Mouse (Mus musculus) ES-E14 (cell line): ENCODE data around the gene Sult6b2. TPM values are rescaled to one million over a fixed set of nuclear protein-coding genes. Genes with fewer than 3 reads are reported as not detected.
A peak's percentile ranks its signal among the peaks of the same experiment; 100 is the strongest.

Source experiments
- DNase-seq: peaks from one replicate; pipeline ENCODE4 v3.0.0-alpha.2; 2013; ENCODE audit warnings: low read depth, low spot score
- H3K27ac ChIP-seq: 2 replicates; pipeline ENCODE4 v1.5.1; 2012; ENCODE audit warnings: low read depth, mild to moderate bottlenecking, low read length, moderate library complexity, mixed read lengths; ENCODE audit not compliant: poor library complexity, insufficient read depth, severe bottlenecking
- H3K36me3 ChIP-seq: 2 replicates; pipeline ENCODE4 v1.6.1; 2012; ENCODE audit warnings: mild to moderate bottlenecking, low read length, moderate library complexity, mixed read lengths; ENCODE audit not compliant: control insufficient read depth, poor library complexity, insufficient read depth, severe bottlenecking
- H3K4me1 ChIP-seq, 2 experiments: fragments of 150-350 bp in 1 of 2; sonication (generic) in 1 of 2; 2 replicates each; pipeline ENCODE4 v1.6.1; 2012; ENCODE audit warnings: low read length in 2 of 2, mild to moderate bottlenecking in 1 of 2, mixed read lengths in 1 of 2; ENCODE audit not compliant: control insufficient read depth in 2 of 2, insufficient read depth in 2 of 2, poor library complexity in 1 of 2
- H3K4me3 ChIP-seq, 2 experiments: fragments of 150-350 bp in 1 of 2; sonication (generic) in 1 of 2; 2 replicates each; pipeline ENCODE4 v1.5.1; 2012; ENCODE audit warnings: low read length in 2 of 2, low read depth in 1 of 2, mild to moderate bottlenecking in 1 of 2, mixed read lengths in 1 of 2; ENCODE audit not compliant: insufficient read depth in 1 of 2, poor library complexity in 1 of 2, severe bottlenecking in 1 of 2
- H3K9ac ChIP-seq: 2 replicates; pipeline ENCODE4 v1.6.1; 2012; ENCODE audit warnings: low read depth, mild to moderate bottlenecking, low read length, mixed read lengths; ENCODE audit not compliant: poor library complexity, insufficient read depth, severe bottlenecking
- H3K9me3 ChIP-seq: fragments of 150-350 bp; sonication (generic); 2 replicates; pipeline ENCODE4 v1.6.1; 2012; ENCODE audit warnings: low read depth, mild to moderate bottlenecking, low read length; ENCODE audit not compliant: control insufficient read depth, insufficient read depth
- CHD2 ChIP-seq: IDR thresholded peaks from 2 replicates; pipeline ENCODE4 v1.6.1; 2014; ENCODE audit warnings: mild to moderate bottlenecking, low read depth, low read length, inconsistent platforms
- HCFC1 ChIP-seq: IDR thresholded peaks from 2 replicates; pipeline ENCODE4 v1.6.1; 2012; ENCODE audit warnings: low read length, inconsistent platforms, borderline replicate concordance; ENCODE audit not compliant: insufficient read depth
- MAFK ChIP-seq: IDR thresholded peaks from 2 replicates; pipeline ENCODE4 v1.6.1; 2014; ENCODE audit warnings: mild to moderate bottlenecking, low read depth, low read length, inconsistent platforms; ENCODE audit not compliant: insufficient read depth
- ZC3H11A ChIP-seq: IDR thresholded peaks from 2 replicates; pipeline ENCODE4 v1.6.1; 2012; ENCODE audit warnings: low read depth, mild to moderate bottlenecking, inconsistent platforms, low read length, borderline replicate concordance
- ZNF384 ChIP-seq: IDR thresholded peaks from 2 replicates; pipeline ENCODE4 v1.6.1; 2012; ENCODE audit warnings: low read depth, low read length, inconsistent platforms
- in situ Hi-C, 2 experiments: fragments of 600-800 bp; cut with MboI; formaldehyde crosslinking; loops; one replicate each; pipeline ENCODE4 v1.15.1; 2025; ENCODE audit warnings: low sequenced_read_pairs in 2 of 2, inconsistent platforms in 1 of 2; ENCODE audit not compliant: unreplicated experiment in 2 of 2
- total RNA-seq: library from RNA; depleted of rRNA; stranded (reverse); fragments of 300-350 nt; gene quantifications from 2 replicates; pipeline ENCODE4 v1.2.3, GENCODE M21; 2012

Sult6b2 gene
- total RNA-seq, 1 experiment = 0.31 TPM

- TF ChIP-seq ZC3H11A (no peak), CHD2 (no peak), ZNF384 (no peak), MAFK (no peak), HCFC1 (no peak)
- H3K36me3 ChIP-seq = no peaks in the 10 kb centered on the region
- peak; percentile 85 for DNase-seq
- peaks cover 0 to 6% of the 10 kb centered on the region in 2 experiments; a peak in 1 of 4 replicates for H3K4me1 ChIP-seq
- H3K27ac ChIP-seq = no peak overlapping the region
- H3K4me3 ChIP-seq = peak overlapping the region; percentile 46 to 67; a peak in 3 of 4 replicates
- in situ Hi-C loops = no loop called here
- no peak overlapping the region for H3K9ac ChIP-seq
- H3K9me3 ChIP-seq = no peaks in the 10 kb centered on the region
Observed at GRCm38 (mm10) chr6:142788042-142788987, 16.0 kb downstream of the Sult6b2 start.

GRCm38 (mm10) chr6:142786106-142786505 lies 18.2 kb downstream of the Sult6b2 start:
- H3K4me3 ChIP-seq = no peak overlapping the region
- TF ChIP-seq MAFK = no peak
- no peak for TF ChIP-seq CHD2
- TF ChIP-seq ZNF384 = no peak
- no peak for TF ChIP-seq ZC3H11A
- no peak for TF ChIP-seq HCFC1
- no peaks in the 10 kb centered on the region for H3K36me3 ChIP-seq
- in situ Hi-C loops = no loop called here
- H3K4me1 ChIP-seq = peaks cover 0 to 6% of the 10 kb centered on the region in 2 experiments; a peak in 1 of 4 replicates
- no peak overlapping the region for H3K9ac ChIP-seq
- H3K27ac ChIP-seq = no peak overlapping the region
- no peak for DNase-seq
- H3K9me3 ChIP-seq = no peaks in the 10 kb centered on the region

GRCm38 (mm10) chr6:142785343-142785742 lies 19.0 kb downstream of the Sult6b2 start:
- DNase-seq = peak; percentile 82
- in situ Hi-C loops = no loop called here
- no peak overlapping the region for H3K27ac ChIP-seq
- no peak for TF ChIP-seq MAFK
- peak; percentile 87 for TF ChIP-seq ZC3H11A
- no peak for TF ChIP-seq HCFC1
- TF ChIP-seq CHD2 = no peak
- no peak for TF ChIP-seq ZNF384
- no peak overlapping the region for H3K9ac ChIP-seq
- H3K4me1 ChIP-seq = peaks cover 0 to 6% of the 10 kb centered on the region in 2 experiments; a peak in 1 of 4 replicates
- H3K9me3 ChIP-seq = no peaks in the 10 kb centered on the region
- H3K36me3 ChIP-seq = no peaks in the 10 kb centered on the region
- H3K4me3 ChIP-seq = no peak overlapping the region

- peaks cover 0 to 7% of the 10 kb centered on the region in 2 experiments; a peak in 2 of 4 replicates for H3K4me1 ChIP-seq
- H3K9me3 ChIP-seq = no peaks in the 10 kb centered on the region
- DNase-seq = no peak
- no peak overlapping the region for H3K4me3 ChIP-seq
- no peaks in the 10 kb centered on the region for H3K36me3 ChIP-seq
- H3K9ac ChIP-seq = no peak overlapping the region
- in situ Hi-C loops = no loop called here
- H3K27ac ChIP-seq = no peak overlapping the region
- TF ChIP-seq CHD2 (no peak), ZC3H11A (no peak), MAFK (no peak), HCFC1 (no peak), ZNF384 (no peak)
Observed at GRCm38 (mm10) chr6:142781286-142781685, 23.0 kb downstream of the Sult6b2 start.
